Mouse (Mus musculus): ENCODE measurements around the gene Gm28374.
"Not testable (repeated sequence)": the region's sequence is repeated elsewhere in the genome, so short reads cannot be mapped to it uniquely, and the experiment has no call there.

Gm28374 gene

DNA sequence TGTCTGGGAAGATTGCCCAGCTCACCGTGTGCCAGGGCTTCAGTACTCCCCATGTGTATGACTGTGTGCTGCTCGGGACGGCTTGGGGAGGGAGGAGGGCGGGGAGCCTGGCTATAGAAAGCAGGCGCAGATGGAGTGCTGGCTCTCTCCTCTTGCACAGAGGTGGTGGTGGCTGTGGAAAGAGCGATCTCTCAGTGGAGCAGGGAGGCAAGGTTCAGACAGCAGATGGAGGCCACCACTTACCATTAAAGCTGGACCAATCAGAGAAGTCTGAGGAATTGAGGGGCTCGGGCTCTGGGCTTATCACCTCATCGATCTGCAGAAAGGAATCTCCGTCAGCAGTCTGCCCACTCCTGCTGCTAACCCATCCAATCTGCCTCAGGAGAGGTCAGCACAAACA lies at the start of gene Gm28374:
TSS of gene Gm28374 (minus strand) at position 101 of the 400 bp plus-strand sequence.
- DNase-seq, result no peak

DNA sequence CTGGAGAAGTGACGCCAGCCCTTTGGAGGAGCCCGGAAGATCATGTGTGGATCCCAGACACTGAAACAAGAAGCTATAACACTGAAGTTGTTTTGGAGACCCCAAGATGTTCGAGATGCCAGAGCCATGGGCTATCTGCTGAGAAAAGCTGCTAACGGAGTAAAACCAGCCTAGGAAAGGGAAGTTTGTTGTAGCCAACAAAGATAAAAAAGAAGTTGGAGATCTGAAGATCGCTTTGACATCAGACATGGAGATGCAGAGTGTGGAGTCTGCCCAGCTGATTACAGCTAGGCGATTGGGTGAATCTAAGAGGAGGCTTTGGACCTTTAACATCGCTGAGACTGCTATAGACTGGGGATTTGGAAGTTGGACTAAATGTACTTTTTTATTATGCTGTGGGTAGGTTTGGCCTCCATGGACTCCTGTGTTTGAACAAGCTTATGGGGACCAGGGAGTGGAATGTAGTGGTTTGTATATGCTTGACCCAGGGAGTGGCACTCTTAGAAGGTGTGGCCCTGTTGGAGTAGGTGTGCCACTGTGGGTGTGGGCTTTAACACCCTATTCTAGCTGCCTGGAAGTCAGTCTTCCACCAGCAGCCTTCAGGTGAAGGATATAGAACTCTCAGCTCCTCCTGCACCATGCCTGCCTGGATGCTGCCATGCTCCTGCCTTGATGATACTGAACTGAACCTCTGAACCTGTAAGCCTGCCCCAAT lies 48.5 kb upstream of the Gm28374 start:
- DNase-seq, result not testable (repeated sequence)

DNA sequence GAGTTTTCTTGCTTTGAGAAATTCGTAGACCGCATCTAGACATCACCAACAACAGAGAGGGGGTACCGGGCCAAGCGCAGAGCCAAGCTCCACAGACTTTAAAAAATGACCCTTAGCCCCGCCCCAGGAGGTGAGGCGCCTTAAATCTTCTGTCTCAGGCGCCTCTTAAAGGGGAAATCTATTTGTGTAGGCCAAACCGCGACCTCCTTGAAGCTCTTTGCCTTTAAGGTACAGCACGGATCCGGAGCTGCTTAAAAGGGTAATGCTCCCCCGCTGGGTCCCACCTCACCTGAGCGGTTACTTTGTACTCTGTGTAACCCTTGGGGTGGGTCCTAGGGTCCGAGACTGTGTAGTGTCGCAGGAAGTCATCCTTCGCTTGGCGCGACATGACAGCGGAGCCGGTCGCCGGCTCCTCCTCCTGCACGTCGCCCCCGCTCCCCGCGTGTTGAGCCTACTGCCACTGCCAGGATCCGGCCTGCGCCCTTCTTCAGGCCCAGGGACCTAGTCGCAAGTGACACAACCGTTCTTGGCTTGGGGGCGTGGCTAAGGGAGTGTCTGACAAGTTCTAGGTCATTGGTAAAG lies 45.8 kb upstream of the Gm28374 start, which contains the start of gene Snx15:
TSS of gene Snx15 (minus strand) at position 545 of the 582 bp plus-strand sequence.
- DNase-seq, result peak; percentile 97

DNA sequence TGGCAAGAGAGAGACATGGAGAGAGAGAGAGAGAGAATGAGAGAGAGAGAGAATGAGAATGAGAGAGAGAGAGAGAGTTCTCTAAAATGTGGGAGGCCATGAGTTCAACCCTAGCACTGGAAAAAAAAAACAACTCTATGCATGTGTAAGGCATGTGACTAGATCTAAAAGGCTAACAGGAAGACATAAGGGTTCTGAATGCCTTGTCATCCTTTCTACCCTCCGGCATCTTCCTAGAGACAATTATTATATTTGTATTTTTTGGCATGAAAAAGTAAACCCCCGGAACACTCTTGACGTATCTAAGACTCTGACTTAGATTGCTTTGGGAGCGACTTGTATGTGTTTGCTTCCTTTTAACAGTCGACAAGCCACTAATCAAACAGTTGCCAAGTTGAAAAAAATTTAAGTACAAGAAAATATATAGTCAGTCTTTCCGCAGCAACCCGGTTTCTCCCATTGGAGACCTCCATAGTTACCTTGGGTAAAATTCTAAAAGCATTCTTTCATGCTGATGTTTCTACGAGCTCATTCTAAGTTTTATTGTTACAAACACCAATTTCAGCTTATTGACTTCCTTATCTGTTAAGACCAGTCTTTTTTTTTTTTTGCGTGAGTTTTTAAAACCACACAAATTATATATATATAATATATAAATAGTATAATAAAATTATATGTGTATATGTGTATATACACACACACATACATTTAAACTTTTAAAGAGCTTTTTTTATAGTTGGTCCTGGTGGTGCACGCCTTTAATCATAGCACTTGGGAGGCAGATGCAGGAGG lies 44.9 kb upstream of the Gm28374 start:
- no peak for DNase-seq

DNA sequence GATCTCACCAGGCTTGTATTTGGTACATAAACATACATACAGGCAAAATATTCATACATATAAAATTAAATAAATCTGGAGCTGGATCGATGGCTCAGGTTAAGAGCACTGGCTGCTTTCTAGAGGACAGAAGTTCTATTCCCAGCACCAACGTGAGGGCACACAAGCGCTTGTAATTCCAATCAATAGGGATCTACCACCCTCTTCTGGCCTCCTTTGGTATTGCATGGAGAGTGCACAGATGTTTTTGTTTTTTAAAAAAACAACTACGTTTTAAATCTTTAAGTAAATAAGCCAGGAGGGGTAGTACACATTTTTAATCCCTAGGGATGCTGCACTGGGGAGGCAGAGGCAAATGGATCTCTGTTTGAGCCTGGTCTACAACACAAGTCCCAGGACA lies 44.2 kb upstream of the Gm28374 start:
- peak; percentile 75 for DNase-seq

DNA sequence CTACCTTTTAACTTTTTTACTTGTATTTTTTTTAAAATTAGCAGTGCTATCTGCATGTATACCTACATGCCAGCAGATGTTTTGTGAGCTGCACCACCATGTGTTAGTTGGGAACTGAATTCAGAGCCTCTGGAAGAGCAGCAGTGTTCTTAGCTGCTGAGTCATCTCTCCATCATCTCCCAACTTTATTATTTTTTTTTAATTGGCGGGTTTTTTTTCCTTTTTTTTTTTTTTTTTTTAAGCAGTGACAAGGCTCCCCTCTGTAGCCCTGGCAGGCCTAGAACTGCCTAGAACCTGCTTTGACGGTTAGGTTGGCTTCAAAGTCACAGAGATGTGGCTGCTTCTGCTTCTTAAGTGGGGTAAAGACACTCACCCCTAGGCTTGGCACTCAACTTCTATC lies 42.8 kb upstream of the Gm28374 start:
- DNase-seq, result no peak

DNA sequence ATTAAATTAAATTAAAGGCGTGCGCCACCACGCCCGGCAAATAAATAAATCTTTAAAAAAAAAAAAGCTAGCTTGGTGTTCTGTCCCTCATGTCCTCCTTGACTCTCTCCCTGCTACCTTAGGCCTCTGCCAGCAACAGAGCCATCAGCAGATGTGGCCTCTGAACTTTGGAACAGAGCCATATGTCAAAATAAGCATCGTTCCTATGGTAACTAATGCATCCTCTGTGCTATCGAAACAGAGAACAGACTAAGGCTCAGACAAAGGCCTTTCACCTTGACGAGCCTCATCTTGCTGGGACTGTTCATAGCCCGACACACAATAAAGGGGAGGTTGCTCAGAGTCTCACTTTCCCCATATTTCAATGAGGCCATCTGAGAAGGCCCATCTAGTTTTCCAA lies 41.3 kb upstream of the Gm28374 start:
- DNase-seq, result no peak

DNA sequence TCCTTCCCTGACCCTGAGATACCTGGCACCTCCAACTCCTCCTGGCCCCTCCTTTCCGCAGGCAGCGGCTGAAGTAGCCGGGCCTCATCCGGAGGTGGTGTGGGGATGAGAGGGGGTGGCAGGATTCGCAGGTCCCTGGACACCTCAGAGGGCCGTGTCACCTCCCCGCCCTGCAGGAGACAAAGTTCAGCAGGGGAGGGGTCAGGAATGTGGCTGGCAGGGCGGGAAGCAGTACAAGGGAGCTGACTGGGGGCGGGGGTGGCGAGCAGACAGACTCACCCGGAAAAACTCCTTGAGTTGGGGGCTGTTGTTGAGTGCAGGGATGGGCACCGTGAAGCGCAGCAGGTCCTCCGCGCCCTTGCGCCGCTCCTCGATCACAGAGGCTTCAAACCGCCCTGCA lies 39.7 kb upstream of the Gm28374 start:
- DNase-seq, result peak; percentile 46

DNA sequence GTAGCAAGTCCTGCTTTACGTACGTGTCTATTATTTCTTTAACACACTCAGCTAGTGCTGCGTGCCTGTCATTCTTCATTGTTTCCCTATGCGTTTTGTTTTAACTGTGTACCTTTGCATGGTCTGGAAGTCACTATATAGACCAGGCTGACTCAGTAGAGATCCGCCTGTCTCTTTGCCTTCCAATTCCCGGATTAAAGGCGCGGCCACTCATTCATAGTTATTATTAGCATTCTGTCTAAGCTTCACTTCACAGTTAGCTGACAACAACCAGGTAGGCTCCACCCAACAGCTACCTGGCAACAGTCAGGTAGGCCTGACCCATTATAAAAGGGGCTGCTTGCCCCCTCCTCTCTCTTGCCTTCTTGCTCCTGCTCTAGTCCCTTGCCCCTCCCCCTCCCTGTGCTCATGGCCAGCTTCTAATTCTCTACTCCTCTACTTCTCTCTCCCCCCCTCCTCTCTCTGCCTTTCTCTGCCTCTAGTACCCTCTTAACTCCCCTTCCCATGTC lies 36.7 kb upstream of the Gm28374 start:
- peak; percentile 45 for DNase-seq

DNA sequence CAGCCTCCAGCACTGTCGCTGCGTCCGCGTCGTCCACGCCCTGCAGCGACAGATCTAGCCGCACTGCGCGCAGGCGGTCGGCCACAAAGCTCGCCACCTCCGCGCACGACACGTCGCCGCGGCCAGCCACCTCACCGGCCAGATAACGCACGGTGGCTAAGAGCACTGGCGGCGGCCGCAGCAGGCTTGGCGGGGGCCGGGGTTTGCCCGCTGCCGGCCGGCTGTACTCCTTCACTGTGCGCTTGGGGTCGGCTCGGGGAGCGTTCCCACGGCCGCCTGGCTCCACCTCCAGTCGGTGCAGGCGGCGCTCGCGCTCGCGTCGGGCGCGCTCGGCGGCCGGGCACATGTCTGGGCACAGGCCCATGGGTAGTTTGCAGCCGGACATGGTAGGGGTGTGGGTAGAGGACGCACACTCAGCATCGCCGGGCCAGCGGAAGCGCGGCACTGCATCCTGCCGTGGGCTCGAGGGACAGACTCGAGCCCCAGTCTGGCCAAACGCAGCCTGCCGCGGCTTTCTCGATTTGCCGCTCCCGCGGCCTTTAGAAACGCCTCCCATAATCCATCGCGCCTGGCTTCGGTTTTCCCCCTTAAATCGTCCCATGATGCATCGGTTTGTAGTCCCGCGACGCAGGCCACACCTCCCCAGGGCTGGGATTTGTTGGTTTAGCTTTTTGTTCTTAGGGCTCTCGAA lies 36.1 kb upstream of the Gm28374 start, which contains the start of gene Sac3d1:
TSS of gene Sac3d1 (minus strand) at position 665 of the 691 bp plus-strand sequence.
- peak; percentile 92 for DNase-seq

DNA sequence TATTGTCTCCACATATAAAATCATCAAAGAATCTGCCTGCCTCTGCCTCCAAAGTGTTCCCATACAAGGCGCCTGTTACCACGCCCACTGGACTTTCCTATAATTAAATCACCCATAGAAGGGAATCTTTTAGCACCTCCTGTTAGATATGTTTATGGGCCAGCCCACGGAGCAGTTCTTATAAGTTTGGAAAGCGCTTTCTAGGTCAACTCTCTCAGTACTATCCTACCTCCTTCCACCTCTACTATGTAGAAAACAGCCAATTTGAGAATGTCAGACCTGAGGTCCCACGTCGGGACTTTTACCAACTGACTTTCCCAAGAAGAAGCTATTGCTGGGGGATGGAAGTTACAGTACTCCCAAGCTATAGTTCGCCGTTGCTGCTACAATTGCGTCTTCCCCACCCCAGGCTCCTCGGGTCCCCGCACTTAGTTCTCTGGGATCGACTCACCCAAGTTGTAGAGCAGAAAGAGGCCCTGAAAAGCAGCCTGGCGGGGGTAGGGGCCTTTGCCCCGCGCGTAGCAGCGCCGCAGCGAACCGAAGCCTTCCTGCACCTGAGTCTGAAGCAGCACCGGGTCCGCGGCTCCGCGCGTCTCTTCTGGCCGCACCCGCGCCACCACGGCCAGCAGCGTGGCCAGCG lies 35.4 kb upstream of the Gm28374 start:
- DNase-seq, result no peak

DNA sequence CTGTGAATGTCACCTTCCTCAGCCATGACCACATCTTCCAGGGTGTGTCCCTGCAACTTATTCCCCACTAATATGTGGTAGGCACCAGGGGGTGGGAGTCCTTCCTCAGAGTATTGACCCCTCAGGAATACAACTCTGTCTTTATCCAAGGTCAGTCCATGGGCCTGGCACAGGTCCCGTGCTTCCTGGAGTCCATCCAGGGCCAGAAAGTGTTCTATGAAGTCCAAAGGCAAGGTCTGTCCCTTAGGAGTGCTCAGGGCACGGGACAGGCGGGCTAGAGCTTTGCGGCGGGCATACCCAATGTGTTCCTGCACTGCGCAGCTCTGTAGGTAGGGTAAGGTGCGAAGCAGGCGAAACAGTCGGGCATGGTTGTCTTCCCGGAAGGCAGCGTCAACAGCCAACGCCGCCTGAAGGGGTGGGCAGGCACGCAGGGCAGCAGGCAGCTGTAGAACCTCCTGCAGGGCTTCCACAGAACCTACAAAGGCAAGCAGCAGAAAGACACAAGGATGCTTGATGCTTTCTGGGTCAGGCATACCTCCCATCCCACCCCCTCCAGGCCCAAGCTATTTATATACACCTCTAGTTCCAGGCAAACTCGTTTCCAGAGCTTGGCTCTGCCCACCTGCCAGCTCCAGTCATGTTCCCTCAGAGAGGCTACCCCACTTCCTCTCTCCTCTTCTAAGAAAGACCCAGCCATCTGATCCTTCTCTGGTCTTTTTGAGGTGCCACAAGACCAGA lies 34.2 kb upstream of the Gm28374 start:
- no peak for DNase-seq

DNA sequence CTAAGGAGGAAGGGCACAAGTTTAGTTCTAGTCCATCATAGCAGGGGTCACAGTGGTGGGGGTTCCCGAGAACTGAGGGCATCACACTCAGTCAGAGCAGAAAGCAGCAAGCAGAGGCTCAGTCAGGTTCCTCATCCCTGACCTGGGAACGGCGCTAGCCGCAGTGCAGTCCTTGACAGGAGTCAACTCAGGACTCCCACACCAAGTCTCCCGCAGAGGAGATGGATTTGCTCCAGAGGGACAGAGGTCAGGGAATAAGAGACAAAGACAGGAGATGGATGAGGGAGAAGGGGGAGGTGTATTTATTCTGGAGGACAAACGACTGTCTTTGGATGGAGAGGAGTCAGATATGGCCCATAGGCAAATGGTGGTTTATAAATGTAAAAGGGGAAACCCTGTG lies 31.1 kb upstream of the Gm28374 start:
- DNase-seq, result no peak

DNA sequence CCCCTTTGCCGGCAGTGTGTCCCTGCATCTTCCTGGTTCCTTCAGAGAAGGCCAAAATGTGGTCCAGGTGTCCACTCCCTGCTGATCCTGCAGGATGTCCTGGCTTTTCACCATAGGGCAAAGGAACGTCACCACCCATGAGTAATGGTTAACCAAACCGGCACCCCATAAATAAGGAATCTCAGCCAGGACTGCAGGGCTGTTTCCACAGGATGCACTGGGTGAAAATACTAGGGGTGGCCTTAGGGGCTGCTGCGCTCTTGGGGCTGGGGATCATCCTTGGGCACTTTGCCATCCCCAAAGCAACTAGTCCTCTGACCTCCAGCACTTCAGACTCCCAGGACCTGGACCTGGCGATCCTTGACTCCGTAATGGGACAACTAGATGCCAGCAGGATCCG lies 23.5 kb upstream of the Gm28374 start, which contains the start of gene Naaladl1:
TSS of gene Naaladl1 (plus strand) at position 197 of the 400 bp plus-strand sequence.
- DNase-seq, result no peak

DNA sequence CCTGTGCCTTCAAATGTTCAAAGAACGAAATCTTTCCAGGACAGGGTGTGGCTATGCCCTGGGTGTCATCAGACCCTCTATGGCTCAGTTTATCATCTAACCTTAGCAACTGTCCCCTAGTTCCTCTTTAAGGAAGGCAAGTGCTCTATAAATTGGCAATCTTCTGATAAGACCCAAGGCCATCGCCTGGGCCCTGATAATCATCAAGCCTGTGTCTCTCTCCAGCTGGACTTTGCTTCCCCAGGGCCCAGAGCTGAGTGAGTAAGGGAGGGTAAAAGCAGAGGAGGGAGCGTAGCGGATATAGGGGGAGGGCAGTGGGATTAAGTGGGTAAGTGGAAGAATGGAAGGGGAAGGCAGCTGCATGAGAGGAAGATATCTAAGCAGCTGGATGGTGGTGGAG lies 22.4 kb upstream of the Gm28374 start:
- no peak for DNase-seq

DNA sequence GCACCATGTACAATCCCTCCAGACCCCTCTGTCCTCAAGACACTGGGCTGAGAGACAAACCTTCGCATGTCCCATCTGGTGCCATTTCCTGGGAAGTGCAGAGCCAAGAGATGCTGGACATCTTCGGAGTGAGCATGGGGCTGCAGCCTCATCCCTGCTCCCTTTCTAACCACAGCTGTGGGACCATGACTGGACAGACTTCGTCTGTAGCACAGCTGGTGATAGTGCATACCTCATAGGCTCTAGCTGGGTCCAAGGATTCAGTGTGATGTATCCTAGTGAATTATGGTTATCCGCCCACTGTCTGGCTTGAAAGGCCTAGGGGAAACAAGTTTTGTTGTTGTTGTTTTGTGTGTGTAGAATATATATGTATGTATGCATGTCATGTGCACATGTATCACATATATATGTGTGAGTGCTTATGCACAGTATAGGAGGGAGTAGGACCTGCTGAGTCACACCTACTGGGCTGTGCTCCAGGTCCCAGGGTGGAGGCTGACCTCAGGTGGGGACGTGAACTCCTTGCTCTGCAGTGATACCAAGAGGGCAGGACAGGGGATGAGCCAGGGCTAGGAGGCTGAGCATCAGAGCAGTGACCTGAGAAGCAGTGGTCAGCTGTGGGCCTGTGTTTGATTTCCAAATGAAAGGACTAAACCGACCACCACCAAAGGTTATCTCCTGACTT lies 20.3 kb upstream of the Gm28374 start:
- DNase-seq, result no peak

DNA sequence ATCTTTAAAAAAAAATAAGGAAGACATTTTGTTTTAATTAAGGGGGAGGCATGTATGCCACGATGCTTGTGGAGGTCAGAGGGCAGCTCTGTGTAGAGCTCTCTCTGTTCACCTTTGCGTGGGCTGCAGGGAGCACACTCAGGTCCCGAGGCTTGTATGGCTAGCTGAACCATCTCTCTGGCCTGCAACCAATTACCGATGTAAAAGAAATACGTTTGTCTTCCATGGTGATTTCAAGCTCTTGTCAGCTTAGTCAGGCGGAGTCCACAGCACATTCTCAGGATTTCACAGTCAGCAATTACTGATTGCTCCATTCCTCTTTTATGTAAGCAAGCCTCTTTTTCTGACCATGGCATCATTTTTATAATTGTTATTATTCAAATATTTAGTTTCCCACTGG lies 19.1 kb upstream of the Gm28374 start:
- no peak for DNase-seq

DNA sequence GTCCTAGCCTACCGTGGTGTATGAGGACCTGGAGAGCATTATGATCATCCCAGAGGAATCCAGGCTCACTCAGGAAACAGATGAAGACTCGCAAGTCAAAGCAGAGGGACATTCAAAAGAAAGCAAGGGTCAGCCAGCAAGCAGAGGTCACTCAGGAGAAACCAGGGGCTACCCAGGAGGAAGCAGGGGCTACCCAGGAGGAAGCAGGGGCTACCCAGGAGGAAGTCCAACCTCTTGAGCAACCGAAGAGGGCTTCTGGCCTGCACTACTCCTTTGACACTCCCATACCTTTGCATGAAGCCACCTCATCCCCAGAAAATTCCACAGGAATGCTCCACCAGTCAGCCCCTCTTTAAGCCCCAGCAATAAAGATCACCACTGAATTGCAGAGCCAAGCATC lies 15.8 kb upstream of the Gm28374 start:
- peak; percentile 46 for DNase-seq

DNA sequence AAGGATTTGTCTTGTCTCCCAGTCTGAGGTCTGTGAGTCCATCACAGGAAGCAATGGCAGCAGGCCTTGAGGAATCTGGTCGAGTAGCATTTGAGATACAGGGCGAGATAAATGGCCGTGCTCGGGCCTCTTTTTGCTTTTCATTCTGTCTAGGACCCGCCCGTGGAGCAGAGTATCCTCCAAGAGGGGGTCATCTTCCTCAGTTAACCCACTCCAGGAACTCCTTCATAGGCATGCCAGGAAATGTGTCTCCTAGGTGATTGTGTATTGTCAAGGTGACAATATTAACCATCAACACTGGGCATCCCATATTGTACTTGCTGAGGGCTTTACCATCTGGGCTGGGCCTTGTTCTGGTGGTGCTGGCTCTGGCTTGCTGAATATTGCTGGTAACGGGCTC lies 12.1 kb upstream of the Gm28374 start, which contains the start of gene AC131692.1:
TSS of gene AC131692.1 (plus strand) at position 301 of the 400 bp plus-strand sequence.
- DNase-seq, result no peak

DNA sequence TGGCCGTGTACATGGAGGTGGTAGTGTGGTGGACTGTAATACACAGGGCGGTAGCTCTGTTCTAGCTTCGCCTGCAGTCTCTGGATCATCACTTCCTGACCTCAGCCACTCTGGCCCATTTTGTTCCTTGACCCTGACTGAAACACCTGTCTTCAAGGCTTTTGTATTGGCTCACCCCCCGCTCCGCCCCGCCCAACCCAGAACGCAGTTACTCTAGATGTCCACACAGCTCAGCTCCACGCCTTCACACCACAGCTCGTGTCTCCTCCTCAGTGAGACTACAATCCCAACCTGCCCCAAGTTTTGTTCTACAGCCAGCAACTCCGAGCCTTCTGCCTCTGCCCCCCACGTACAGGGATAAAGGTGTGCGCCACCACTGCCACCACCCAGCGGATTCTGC lies 6.8 kb upstream of the Gm28374 start:
- no peak for DNase-seq

DNA sequence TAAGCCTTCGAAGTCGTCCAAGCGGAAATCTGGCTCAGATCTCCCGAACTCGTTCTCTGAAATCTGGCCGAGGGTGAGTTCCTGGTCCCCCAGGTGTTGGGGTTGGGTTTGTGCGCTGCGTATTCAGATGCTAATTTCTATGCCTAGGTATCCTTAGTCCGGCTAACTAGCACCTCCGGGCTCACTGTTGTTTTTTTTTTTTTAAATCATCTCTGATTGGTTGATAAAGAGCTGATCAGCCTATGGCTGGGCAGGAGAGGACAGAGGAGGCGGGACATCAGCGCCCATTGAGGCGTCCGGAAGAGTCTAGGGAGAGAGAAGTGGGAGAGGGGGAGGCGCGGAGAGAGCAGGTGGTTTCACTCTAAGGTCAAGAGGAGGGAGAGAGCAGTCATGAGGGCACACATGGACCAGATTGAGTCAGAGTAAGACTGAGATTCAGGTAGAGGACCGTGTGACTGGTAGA lies 3.4 kb upstream of the Gm28374 start:
- DNase-seq, result peak; percentile 78

All from kidney, postnatal 10 days (tissue).